Mouse (Mus musculus): ENCODE results near the gene 1700020D05Rik.

DNA sequence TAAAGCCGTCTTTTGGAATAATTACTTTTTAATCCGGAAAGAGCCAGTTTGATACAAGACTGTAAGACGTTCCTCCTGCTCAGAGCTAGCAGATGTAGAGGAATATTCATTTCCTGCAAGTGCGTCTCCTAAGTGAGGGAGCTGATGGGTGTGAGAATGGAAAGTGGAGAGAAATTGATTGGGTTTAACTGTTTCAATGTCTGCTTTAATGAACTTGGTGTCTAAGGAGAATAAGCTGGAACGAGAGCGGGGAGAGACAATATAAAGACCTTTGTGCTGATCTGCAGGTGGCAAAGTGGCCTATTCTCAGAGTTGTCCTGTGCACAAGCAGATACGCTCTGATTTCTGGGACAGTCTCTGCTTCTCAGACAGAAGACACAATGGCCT lies 26.5 kb upstream of the 1700020D05Rik start:
- TF ChIP-seq CTCF (IDR thresholded peaks at IDR 0.05; ENCODE audit: low read depth) (no peak), EP300 (IDR thresholded peaks at IDR 0.05; ENCODE audit: low read depth) (no peak)

All from heart, postnatal 0 days (tissue).